Mouse (Mus musculus): Measurements from ENCODE around the gene Ice1.

GRCm38 (mm10) chr13:70596901-70597300 lies 40.5 kb downstream of the Ice1 start:
- TF ChIP-seq POLR2A (IDR thresholded peaks at IDR 0.05; ENCODE audit: low read depth, low read length) (no peak), CTCF (IDR thresholded peaks at IDR 0.05; ENCODE audit: borderline replicate concordance, insufficient read depth, low read length) (no peak)

All from embryonic fibroblast, embryonic 13.5 days (primary cell).